Mouse (Mus musculus) lung, postnatal 0 days (tissue): ENCODE measurements around the gene Unkl. TPM values are rescaled to one million over a fixed set of nuclear protein-coding genes. Genes with fewer than 3 reads are reported as not detected.

Experiments used
- ATAC-seq: fragments of 200-750 bp; cut with Nextera tagmentation; 2 replicates; pipeline ENCODE4 v1.8.0; 2017; ENCODE audit warnings: moderate library complexity
- DNase-seq: peaks from one replicate; pipeline ENCODE4 v3.0.0-alpha.2; 2016; ENCODE audit warnings: low spot score
- H3K27ac ChIP-seq: fragments of 300-500 bp; sonication (generic); 2 replicates; pipeline ENCODE4 v1.5.1; 2014; ENCODE audit warnings: antibody characterized with exemption, mild to moderate bottlenecking, low read length, mixed read lengths
- H3K27me3 ChIP-seq: fragments of 300-500 bp; sonication (generic); replicated peaks from 2 replicates; pipeline ENCODE4 v1.6.1; 2014; ENCODE audit warnings: low read length, mixed read lengths; ENCODE audit not compliant: insufficient read depth
- H3K36me3 ChIP-seq: fragments of 300-500 bp; sonication (generic); 2 replicates; pipeline ENCODE4 v1.6.1; 2014; ENCODE audit warnings: low read length, mixed read lengths; ENCODE audit not compliant: insufficient read depth
- H3K4me1 ChIP-seq: fragments of 300-500 bp; sonication (generic); 2 replicates; pipeline ENCODE4 v1.6.1; 2014; ENCODE audit warnings: antibody characterized with exemption, low read depth, low read length, mixed read lengths; ENCODE audit not compliant: insufficient read depth
- H3K4me2 ChIP-seq: fragments of 300-500 bp; sonication (generic); replicated peaks from 2 replicates; pipeline ENCODE4 v1.6.1; 2014; ENCODE audit warnings: low read depth, mild to moderate bottlenecking, low read length, moderate library complexity, mixed read lengths
- H3K4me3 ChIP-seq: fragments of 300-500 bp; sonication (generic); 2 replicates; pipeline ENCODE4 v1.5.1; 2014; ENCODE audit warnings: low read depth, low read length
- H3K9ac ChIP-seq: fragments of 300-500 bp; sonication (generic); replicated peaks from 2 replicates; pipeline ENCODE4 v1.6.1; 2014; ENCODE audit warnings: low read depth, mild to moderate bottlenecking
- H3K9me3 ChIP-seq: fragments of 300-500 bp; sonication (generic); 2 replicates; pipeline ENCODE4 v1.6.1; 2016; ENCODE audit warnings: low read length, mixed read lengths
- CTCF ChIP-seq: IDR thresholded peaks from 2 replicates; pipeline ENCODE4 v1.5.1; 2016; ENCODE audit warnings: antibody characterized with exemption, mild to moderate bottlenecking
- EP300 ChIP-seq: IDR thresholded peaks from 2 replicates; pipeline ENCODE4 v1.6.1; 2016; ENCODE audit warnings: antibody characterized with exemption, mild to moderate bottlenecking, control low read depth
- WGBS: fragments of 180-500 bp; shearing (Covaris S2); extraction: QIAGEN DNeasy Blood & Tissue Kit; methylation state at CpG from one replicate; pipeline ENCODE4 v1.1.7; 2014; 5-methylcytosine and 5-hydroxymethylcytosine counted together
- polyA plus RNA-seq: library from polyadenylated mRNA; unstranded; fragments of >200 nt; fragmentation: Nextera tagmentation; extraction: Ambion mirVana; gene quantifications from 2 replicates; pipeline ENCODE4 v1.2.1, GENCODE M21; 2015

The Unkl gene
- polyA plus RNA-seq, 1 experiment from 2014 or later = 7.0 TPM

GRCm38 (mm10) chr17:25184961-25185360 lies 3.2 kb upstream of the Unkl start:
- peak overlapping the region; percentile 65 for H3K9ac ChIP-seq
- no peaks in the 10 kb centered on the region for H3K9me3 ChIP-seq
- TF ChIP-seq CTCF (no peak), EP300 (no peak)
- 6% methylated on average over 17 of the region's 17 CpGs for WGBS
- peak; percentile 27 for DNase-seq
- no peaks in the 10 kb centered on the region for H3K27me3 ChIP-seq
- peak; percentile 3; the same call in 1 of the 2 replicates for ATAC-seq
- peak overlapping the region; percentile 97 for H3K4me2 ChIP-seq
- no peaks in the 10 kb centered on the region for H3K36me3 ChIP-seq
- H3K27ac ChIP-seq = 0 out of 2 replicates have a peak overlapping the region, but pooled peaks have one; percentile 4
- peak overlapping the region; percentile 58 for H3K4me3 ChIP-seq
- H3K4me1 ChIP-seq = peaks cover 14% of the 10 kb centered on the region

GRCm38 (mm10) chr17:25187784-25188149 lies 430 bp upstream of the Unkl start:
- Histone ChIP-seq H3K9ac (peak overlapping the region; percentile 92), H3K36me3 (no peaks in the 10 kb centered on the region; the same call in 1 of the 2 replicates), H3K27ac (peak overlapping the region; percentile 93), H3K27me3 (no peaks in the 10 kb centered on the region), H3K4me1 (peaks cover 15% of the 10 kb centered on the region), H3K4me2 (peak overlapping the region; percentile 80), H3K4me3 (peak overlapping the region; percentile 96), H3K9me3 (no peaks in the 10 kb centered on the region)
- DNase-seq (no peak), ATAC-seq (no peak)
- WGBS = 8% methylated on average over 11 of the region's 11 CpGs
- TF ChIP-seq EP300 = no peak
- no peak for TF ChIP-seq CTCF

- peak overlapping the region; percentile 96 for H3K4me3 ChIP-seq
- peak overlapping the region; percentile 92 for H3K9ac ChIP-seq
- peak overlapping the region; percentile 80 for H3K4me2 ChIP-seq
- H3K4me1 ChIP-seq = peaks cover 15% of the 10 kb centered on the region
- no peaks in the 10 kb centered on the region; the same call in 1 of the 2 replicates for H3K36me3 ChIP-seq
- ATAC-seq = no peak
- 4% methylated on average over 15 of the region's 16 CpGs for WGBS
- H3K9me3 ChIP-seq = no peaks in the 10 kb centered on the region
- no peak for TF ChIP-seq EP300
- TF ChIP-seq CTCF = no peak
- H3K27me3 ChIP-seq = no peaks in the 10 kb centered on the region
- no peak for DNase-seq
- no peak overlapping the region for H3K27ac ChIP-seq
Measured at GRCm38 (mm10) chr17:25189091-25189490, 894 bp downstream of the Unkl start.

GRCm38 (mm10) chr17:25202401-25202800 lies 14.2 kb downstream of the Unkl start:
- Histone ChIP-seq H3K9ac (no peak overlapping the region), H3K36me3 (peaks cover 41% of the 10 kb centered on the region), H3K9me3 (no peaks in the 10 kb centered on the region), H3K4me2 (no peak overlapping the region), H3K27me3 (no peaks in the 10 kb centered on the region), H3K4me3 (no peak overlapping the region), H3K27ac (no peak overlapping the region), H3K4me1 (no peaks in the 10 kb centered on the region)
- no peak for ATAC-seq
- TF ChIP-seq CTCF = no peak
- no peak for TF ChIP-seq EP300
- DNase-seq = no peak
- WGBS = 92% methylated on average over 4 of the region's 4 CpGs

GRCm38 (mm10) chr17:25210006-25210405 lies 21.8 kb downstream of the Unkl start:
- no peak overlapping the region for H3K4me3 ChIP-seq
- no peak overlapping the region for H3K9ac ChIP-seq
- H3K36me3 ChIP-seq = peaks cover 70% of the 10 kb centered on the region
- 0 out of 2 replicates have a peak overlapping the region, but pooled peaks have one; percentile 3 for H3K27ac ChIP-seq
- no peaks in the 10 kb centered on the region for H3K4me1 ChIP-seq
- TF ChIP-seq EP300 = no peak
- TF ChIP-seq CTCF = no peak
- H3K4me2 ChIP-seq = no peak overlapping the region
- 81% methylated on average over 4 of the region's 4 CpGs for WGBS
- no peaks in the 10 kb centered on the region for H3K9me3 ChIP-seq
- H3K27me3 ChIP-seq = no peaks in the 10 kb centered on the region
- DNase-seq = no peak
- ATAC-seq = no peak

- DNase-seq = peak; percentile 22
- Histone ChIP-seq H3K4me2 (no peak overlapping the region), H3K27ac (0 out of 2 replicates have a peak overlapping the region, but pooled peaks have one; percentile 8), H3K36me3 (peaks cover 69% of the 10 kb centered on the region), H3K4me1 (no peaks in the 10 kb centered on the region), H3K9ac (no peak overlapping the region), H3K9me3 (no peaks in the 10 kb centered on the region), H3K4me3 (no peak overlapping the region), H3K27me3 (no peaks in the 10 kb centered on the region)
- ATAC-seq = peak; percentile 67
- TF ChIP-seq EP300 = no peak
- TF ChIP-seq CTCF = no peak
- WGBS = 75% methylated on average over 15 of the region's 15 CpGs
Measured at GRCm38 (mm10) chr17:25210680-25211466, 22.7 kb downstream of the Unkl start.
